Mouse (Mus musculus) CH12.LX (cell line): ENCODE results near the gene Unc119. TPM values are rescaled to one million over a fixed set of nuclear protein-coding genes. Genes with fewer than 3 reads are reported as not detected.

Source experiments
- DNase-seq: peaks from one replicate; pipeline ENCODE4 v3.0.0-alpha.2; 2013; ENCODE audit errors: extremely low read depth
- H3K27ac ChIP-seq: 2 replicates; pipeline ENCODE4 v1.5.1; 2012; ENCODE audit warnings: low read depth, mild to moderate bottlenecking, control low read depth, moderate library complexity; ENCODE audit not compliant: insufficient read depth
- H3K27me3 ChIP-seq: replicated peaks from 2 replicates; pipeline ENCODE3; 2012; ENCODE audit warnings: inconsistent platforms
- H3K36me3 ChIP-seq, 2 experiments: replicated peaks in 1 of 2; 2 replicates each; pipeline versions ENCODE3 to v1.6.1; 2012; ENCODE audit warnings: inconsistent platforms in 1 of 2, low read length in 1 of 2, mild to moderate bottlenecking in 1 of 2, mixed read lengths in 1 of 2, moderate library complexity in 1 of 2; ENCODE audit not compliant: control insufficient read depth in 1 of 2, insufficient read depth in 1 of 2
- H3K4me1 ChIP-seq, 2 experiments: 2 replicates each; pipeline ENCODE4 v1.6.1; 2012; ENCODE audit warnings: inconsistent platforms in 1 of 2, moderate library complexity in 1 of 2; ENCODE audit not compliant: insufficient read depth in 2 of 2, control insufficient read depth in 1 of 2
- H3K4me2 ChIP-seq: 2 replicates; pipeline ENCODE4 v1.6.1; 2012; ENCODE audit warnings: low read depth, mild to moderate bottlenecking, control low read depth; ENCODE audit not compliant: poor library complexity, insufficient read depth, severe bottlenecking
- H3K4me3 ChIP-seq, 3 experiments: fragments of 150-350 bp in 1 of 3; sonication (generic) in 1 of 3; replicated peaks in 1 of 3; 2 replicates each; pipeline versions ENCODE3 to v1.5.1; 2011 to 2012; ENCODE audit warnings: low read depth in 2 of 3, low read length in 2 of 3, mild to moderate bottlenecking in 2 of 3, moderate library complexity in 2 of 3, control low read depth in 1 of 3, improper control_type of control experiment in 1 of 3, inconsistent platforms in 1 of 3, mixed read lengths in 1 of 3; ENCODE audit not compliant: poor library complexity in 1 of 3
- H3K79me2 ChIP-seq: replicated peaks from 2 replicates; pipeline ENCODE4 v1.6.1; 2012; ENCODE audit warnings: mild to moderate bottlenecking, moderate library complexity; ENCODE audit not compliant: control insufficient read depth, poor library complexity, insufficient read depth, severe bottlenecking; ENCODE audit errors: extremely low read depth
- H3K9ac ChIP-seq: 2 replicates; pipeline ENCODE4 v1.6.1; 2012; ENCODE audit warnings: low read depth, mild to moderate bottlenecking, control low read depth, moderate library complexity; ENCODE audit not compliant: insufficient read depth
- H3K9me3 ChIP-seq: replicated peaks from 2 replicates; pipeline ENCODE3; 2012; ENCODE audit warnings: low read length, inconsistent platforms, mixed read lengths
- BHLHE40 ChIP-seq: IDR thresholded peaks from 2 replicates; pipeline ENCODE4 v1.6.1; 2011; ENCODE audit warnings: mild to moderate bottlenecking, low read depth, low read length, improper control_type of control experiment
- CHD1 ChIP-seq: IDR thresholded peaks from 2 replicates; pipeline ENCODE4 v1.6.1; 2012; ENCODE audit warnings: low read depth, low read length, improper control_type of control experiment, inconsistent platforms
- CHD2 ChIP-seq: IDR thresholded peaks from 2 replicates; pipeline ENCODE4 v1.6.1; 2011; ENCODE audit warnings: low read length, improper control_type of control experiment
- ELF1 ChIP-seq: IDR thresholded peaks from 2 replicates; pipeline ENCODE4 v1.6.1; 2014; ENCODE audit warnings: low read depth, mild to moderate bottlenecking, inconsistent platforms, low read length, improper control_type of control experiment
- EP300 ChIP-seq: IDR thresholded peaks from 2 replicates; pipeline ENCODE4 v1.6.1; 2011; ENCODE audit warnings: low read length, improper control_type of control experiment
- GABPA ChIP-seq: IDR thresholded peaks from 2 replicates; pipeline ENCODE4 v1.6.1; 2012; ENCODE audit warnings: low read depth, low read length, improper control_type of control experiment, inconsistent platforms; ENCODE audit not compliant: insufficient replicate concordance
- IRF4 ChIP-seq: IDR thresholded peaks from 2 replicates; pipeline ENCODE4 v1.6.1; 2014; ENCODE audit warnings: low read depth, mild to moderate bottlenecking, inconsistent platforms, low read length, improper control_type of control experiment
- JUN ChIP-seq: IDR thresholded peaks from 2 replicates; pipeline ENCODE4 v1.6.1; 2011; ENCODE audit warnings: low read depth, mild to moderate bottlenecking, low read length, improper control_type of control experiment, moderate library complexity; ENCODE audit not compliant: insufficient read depth
- MAFK ChIP-seq: IDR thresholded peaks from 2 replicates; pipeline ENCODE4 v1.6.1; 2011; ENCODE audit warnings: low read length, improper control_type of control experiment; ENCODE audit not compliant: insufficient replicate concordance
- MAX ChIP-seq: IDR thresholded peaks from 2 replicates; pipeline ENCODE4 v1.6.1; 2011; ENCODE audit warnings: low read length, improper control_type of control experiment
- MXI1 ChIP-seq: IDR thresholded peaks from 2 replicates; pipeline ENCODE4 v1.6.1; 2011; ENCODE audit warnings: mild to moderate bottlenecking, low read depth, low read length, improper control_type of control experiment
- MYC ChIP-seq: IDR thresholded peaks from 2 replicates; pipeline ENCODE4 v1.6.1; 2011; ENCODE audit warnings: low read depth, mild to moderate bottlenecking, improper control_type of control experiment, low read length
- NELFE ChIP-seq: IDR thresholded peaks from 2 replicates; pipeline ENCODE4 v1.6.1; 2011; ENCODE audit warnings: low read depth, low read length, improper control_type of control experiment
- NRF1 ChIP-seq: IDR thresholded peaks from 2 replicates; pipeline ENCODE4 v1.6.1; 2014; ENCODE audit warnings: low read depth, mild to moderate bottlenecking, inconsistent platforms, low read length, improper control_type of control experiment, moderate library complexity
- PAX5 ChIP-seq: IDR thresholded peaks from 2 replicates; pipeline ENCODE4 v1.6.1; 2012; ENCODE audit warnings: low read length, inconsistent platforms, mixed read lengths
- POLR2A ChIP-seq: IDR thresholded peaks from 2 replicates; pipeline ENCODE4 v1.6.1; 2011; ENCODE audit warnings: low read depth, mild to moderate bottlenecking, improper control_type of control experiment, low read length
- TCF12 ChIP-seq: IDR thresholded peaks from 2 replicates; pipeline ENCODE4 v1.6.1; 2014; ENCODE audit warnings: low read depth, mild to moderate bottlenecking, inconsistent platforms, low read length, improper control_type of control experiment
- USF1 ChIP-seq: IDR thresholded peaks from 2 replicates; pipeline ENCODE4 v1.6.1; 2014; ENCODE audit warnings: low read depth, mild to moderate bottlenecking, inconsistent platforms, low read length, improper control_type of control experiment
- USF2 ChIP-seq: conservative IDR thresholded peaks from 2 replicates; pipeline ENCODE4 v1.6.1; 2011; ENCODE audit warnings: low read depth, low read length, improper control_type of control experiment
- ZKSCAN1 ChIP-seq: IDR thresholded peaks from 2 replicates; pipeline ENCODE4 v1.6.1; 2012; ENCODE audit warnings: low read depth, inconsistent platforms, low read length, improper control_type of control experiment, borderline replicate concordance
- ZNF384 ChIP-seq: IDR thresholded peaks from 2 replicates; pipeline ENCODE4 v1.6.1; 2012; ENCODE audit warnings: low read depth, low read length, improper control_type of control experiment, inconsistent platforms
- dilution Hi-C: fragments of 300-500 bp; cut with MboI; formaldehyde crosslinking; loops from 2 replicates; pipeline ENCODE4 v1.14.3; 2020; ENCODE audit warnings: low sequenced_read_pairs; ENCODE audit not compliant: extremely low pct_unique_long_range_greater_than_20kb, extremely low pct_ligation_motif_present
- in situ Hi-C: fragments of 300-500 bp; cut with MboI; formaldehyde crosslinking; loops from 3 replicates; pipeline ENCODE4 v1.14.3; 2019; ENCODE audit warnings: low sequenced_read_pairs, low pct_ligation_motif_present, low pct_unique_long_range_greater_than_20kb, mixed read lengths
- polyA plus RNA-seq: library from polyadenylated mRNA; unstranded; fragments of >175 nt; gene quantifications from 2 replicates; pipeline ENCODE4 v1.2.1, GENCODE M21; 2012; ENCODE audit warnings: low read depth; ENCODE audit not compliant: insufficient read length
- total RNA-seq, 2 experiments: library from RNA; depleted of rRNA; stranded (reverse); fragments of 300-350 nt in 1 of 2; fragments of >200 nt in 1 of 2; gene quantifications; 2 replicates each; pipeline ENCODE4 v1.2.3; 2012 to 2014

Gene Unc119
- total and polyA plus RNA-seq, 3 experiments = 81.6 to 227 (median 173) TPM

GRCm38 (mm10) chr11:78318411-78318810, 24.9 kb upstream of the Unc119 start:
- H3K9ac ChIP-seq = no peak overlapping the region
- TF ChIP-seq NRF1 (no peak), MAFK (no peak), ZKSCAN1 (no peak), IRF4 (no peak), CHD1 (no peak), CHD2 (no peak), PAX5 (no peak)
- H3K9me3 ChIP-seq = no peaks in the 10 kb centered on the region
- dilution Hi-C loops = no loop called here
- in situ Hi-C loops = loop anchor here (5.0 kb wide), 1 partner anchor 36 kb away; no protein-coding TSS in a partner anchor
- peaks cover 5 to 15% of the 10 kb centered on the region in 2 experiments for H3K4me1 ChIP-seq
- no peak overlapping the region for H3K4me3 ChIP-seq
- H3K79me2 ChIP-seq = no peaks in the 10 kb centered on the region
- H3K27ac ChIP-seq = no peak overlapping the region
- DNase-seq = no peak
- H3K27me3 ChIP-seq = no peaks in the 10 kb centered on the region
- H3K4me2 ChIP-seq = no peak overlapping the region
- peaks cover 76 to 90% of the 10 kb centered on the region in 2 experiments for H3K36me3 ChIP-seq

DNA sequence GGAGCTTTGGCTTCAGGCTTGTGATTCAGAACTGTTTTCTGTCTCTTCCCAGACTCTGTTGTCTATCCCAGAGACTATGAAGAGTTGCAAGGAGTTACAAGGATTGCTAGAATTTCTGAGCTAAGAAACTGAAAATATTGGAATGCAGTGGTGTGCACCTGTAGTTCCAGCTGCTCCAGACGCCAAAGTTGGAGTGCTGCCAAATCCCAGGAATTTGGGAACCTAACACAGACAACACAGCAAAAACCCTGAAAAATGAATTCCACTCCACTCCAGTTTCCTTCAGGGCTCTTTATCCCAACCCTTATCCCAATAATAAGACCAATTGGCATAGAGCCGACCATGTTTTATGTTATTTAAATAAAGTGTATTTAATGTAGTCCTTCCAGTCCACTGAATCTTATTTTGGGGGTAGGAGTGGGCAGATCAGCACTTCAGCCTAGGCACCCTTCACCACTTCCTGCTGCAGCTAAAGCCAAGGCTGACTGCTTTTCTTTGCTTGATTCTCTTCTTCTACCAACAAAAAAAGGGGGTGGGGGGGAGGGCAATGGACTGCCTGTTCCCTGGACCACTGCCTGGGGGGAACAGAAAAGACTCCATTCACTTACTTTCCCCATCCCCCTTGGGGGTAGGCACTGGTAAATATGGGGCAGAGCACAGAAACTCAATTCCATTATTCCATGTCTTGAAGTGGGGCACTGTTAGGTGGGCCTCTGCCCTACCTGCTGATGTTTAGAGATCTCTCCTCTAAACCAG, 21.0 kb upstream of the Unc119 start:
- H3K36me3 ChIP-seq = peaks cover 44 to 86% of the 10 kb centered on the region in 2 experiments

More for the DNA sequence above, 21.0 kb upstream of the Unc119 start:
- DNase-seq = no peak
- H3K4me1 ChIP-seq = peaks cover 8 to 25% of the 10 kb centered on the region in 2 experiments
- H3K4me3 ChIP-seq = peak overlapping the region in 2 of 3 experiments; percentile 48 to 68
- in situ Hi-C loops = no loop called here
- dilution Hi-C loops = no loop called here
- H3K27ac ChIP-seq = no peak overlapping the region
- H3K9ac ChIP-seq = no peak overlapping the region
- H3K27me3 ChIP-seq = no peaks in the 10 kb centered on the region
- H3K79me2 ChIP-seq = no peaks in the 10 kb centered on the region
- no peaks in the 10 kb centered on the region for H3K9me3 ChIP-seq
- TF ChIP-seq USF2 (no peak), TCF12 (no peak), POLR2A (no peak), EP300 (no peak), MXI1 (no peak), GABPA (no peak), MYC (no peak), PAX5 (no peak), MAFK (no peak), USF1 (no peak), ELF1 (no peak), BHLHE40 (no peak), NELFE (no peak), JUN (no peak), ZNF384 (no peak), MAX (no peak)
- TF ChIP-seq, all 38 proteins: peak for 0
- H3K4me2 ChIP-seq = peak overlapping the region; percentile 58; the same call in 1 of the 2 replicates
